Mouse (Mus musculus): ENCODE results near the gene Tcap.

DNA sequence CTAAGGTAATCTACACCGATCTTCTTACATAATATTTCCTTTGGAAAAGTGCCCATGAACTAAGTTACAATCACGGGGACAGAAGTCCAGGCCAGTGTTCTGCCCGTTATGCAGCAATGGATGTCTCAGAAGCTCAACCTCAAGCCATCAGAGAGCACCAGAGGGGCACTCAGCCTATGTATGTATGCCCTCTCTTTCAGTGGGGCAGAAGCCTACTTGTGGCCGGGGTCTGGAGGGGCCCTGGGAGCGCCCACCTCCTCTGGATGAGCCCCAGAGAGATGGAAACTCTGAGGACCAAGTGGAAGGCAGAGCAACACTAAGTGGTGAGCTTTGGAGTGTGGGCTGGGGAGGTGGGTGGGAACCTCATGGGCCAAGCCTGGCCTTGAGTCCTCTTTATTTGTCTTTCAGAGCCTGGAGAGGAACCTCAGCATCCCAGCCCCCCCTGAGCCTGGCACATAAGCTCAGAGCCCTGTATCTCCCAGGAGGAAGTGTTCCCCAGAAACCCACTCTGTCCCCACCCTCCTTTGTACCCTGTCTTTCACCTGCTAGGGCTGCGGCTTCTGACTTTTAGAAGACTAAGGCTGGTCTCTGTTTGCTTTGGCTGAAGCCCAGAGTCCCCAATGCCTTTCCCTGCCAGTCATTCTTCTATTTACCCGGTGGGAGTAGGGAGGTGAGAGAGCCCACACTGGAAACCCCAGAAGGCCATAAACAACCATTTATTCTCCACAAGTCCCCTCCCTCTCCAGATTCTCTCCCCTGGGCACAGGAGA, 26.8 kb upstream of the Tcap start:
- TF ChIP-seq CTCF (IDR thresholded peaks at IDR 0.05; ENCODE audit: borderline replicate concordance, insufficient read depth, low read length): no peak
- TF ChIP-seq POLR2A (IDR thresholded peaks at IDR 0.05; ENCODE audit: low read depth, low read length): no peak

Data from embryonic fibroblast, embryonic 13.5 days (primary cell).